Mouse (Mus musculus) cortical plate, adult 2 months (tissue): ENCODE results near the gene Cyth3.

ENCODE experiments used
- CTCF ChIP-seq: fragments of 200-500 bp; IDR thresholded peaks from 2 replicates; pipeline ENCODE4 v1.5.1; 2011; ENCODE audit warnings: mild to moderate bottlenecking, control low read depth, low read length; ENCODE audit not compliant: insufficient read depth; ENCODE audit errors: extremely low read depth
- POLR2A ChIP-seq: fragments of 200-500 bp; IDR thresholded peaks from 2 replicates; pipeline ENCODE4 v1.6.1; 2011; ENCODE audit warnings: mild to moderate bottlenecking, low read length, control low read depth; ENCODE audit not compliant: insufficient read depth; ENCODE audit errors: extremely low read depth

- TF ChIP-seq POLR2A: no peak
- no peak for TF ChIP-seq CTCF
These were observed 82.8 kb downstream of the Cyth3 start for GRCm38 (mm10) chr5:143704875-143705658.
